In genomic region chr4:124790013-124790412, GRCm38 (mm10) we compare ENCODE assay signal across 21 mouse cellular contexts. TPM values are rescaled to one million over a fixed set of nuclear protein-coding genes. Genes with fewer than 3 reads are reported as not detected.
DNase-seq lines count a peak whose midpoint lies in the region; ATAC-seq and TF ChIP-seq lines count a peak whose summit lies in the region.
"Had no signal": no experiment of that assay in that cellular context is flagged by ENCODE, and none has a peak within 500 bp of the region (broad histone marks: within the 10 kb centered on the region; RNA-seq: fewer than 3 reads in every experiment).

No protein-coding gene starts in this region.

- no peak for TF ChIP-seq POLR2A in liver, adult 2 months (IDR thresholded peaks at IDR 0.05; ENCODE audit: extremely low read depth, insufficient read depth, low read length)

- peak; percentile 21 to 32 for DNase-seq in kidney, adult 8-10 months
- DNase-seq in liver, adult 2 months (ENCODE audit: extremely low read depth, low read depth, low spot score): peak; percentile 91
- no peak for DNase-seq in hindbrain, embryonic 11.5 days (ENCODE audit: low spot score)
- DNase-seq in lung, postnatal 10 days: no peak
- DNase-seq: adrenal gland, postnatal 14 days; cerebellum, adult 11-12 months; cerebellum, adult 9-10 months; cerebellum, postnatal 25 days; gastrocnemius, postnatal 36 days; heart, adult 11 months; heart, postnatal 36 days had no signal

- no peak for ATAC-seq in kidney, embryonic 16.5 days (ENCODE audit: low FRiP score, low TSS enrichment)
- ATAC-seq in liver, embryonic 12.5 days: no peak
- ATAC-seq in intestine, embryonic 15.5 days: peak; percentile 41; the same call in 1 of the 2 replicates
- ATAC-seq in intestine, postnatal 0 days: peak; percentile 84
- no peak for ATAC-seq in hindbrain, embryonic 11.5 days (ENCODE audit: low FRiP score)
- ATAC-seq: activated CD4-positive, CD25-positive, alpha-beta regulatory T cell, adult 4 months; forebrain, embryonic 15.5 days; Patski had no signal

- H3K36me3 ChIP-seq in kidney, embryonic 16.5 days (ENCODE audit: insufficient read depth, low read length): peaks cover 57% of the 10 kb centered on the region
- H3K36me3 ChIP-seq in liver, adult 2 months (ENCODE audit: control insufficient read depth, insufficient read depth, low read length): peaks cover 51% of the 10 kb centered on the region
- peaks cover 98% of the 10 kb centered on the region for H3K36me3 ChIP-seq in liver, embryonic 12.5 days
- H3K36me3 ChIP-seq in intestine, embryonic 15.5 days: peaks cover 43% of the 10 kb centered on the region
- H3K36me3 ChIP-seq in intestine, postnatal 0 days (ENCODE audit: control insufficient read depth, insufficient read depth): peaks cover 85% of the 10 kb centered on the region
- H3K36me3 ChIP-seq in hindbrain, embryonic 11.5 days (ENCODE audit: control insufficient read depth, insufficient read depth, low read length): peaks cover 13% of the 10 kb centered on the region

- H3K9ac ChIP-seq in kidney, embryonic 16.5 days (replicated peaks; ENCODE audit: low read length): no peak overlapping the region
- H3K9ac ChIP-seq in liver, adult 2 months (ENCODE audit: low read depth, low read length): peak overlapping the region; percentile 18; the same call in 1 of the 2 replicates
- no peak overlapping the region for H3K9ac ChIP-seq in liver, embryonic 12.5 days
- H3K9ac ChIP-seq in intestine, embryonic 15.5 days: no peak overlapping the region
- H3K9ac ChIP-seq in intestine, postnatal 0 days (ENCODE audit: low read depth, low read length): no peak overlapping the region
- no peak overlapping the region for H3K9ac ChIP-seq in hindbrain, embryonic 11.5 days (ENCODE audit: low read depth, low read length)
- H3K9ac ChIP-seq: embryonic facial prominence, embryonic 12.5 days; forebrain, embryonic 15.5 days; heart, embryonic 13.5 days had no signal

- WGBS in kidney, embryonic 16.5 days: 77% methylated on average over 4 of the region's 4 CpGs
- WGBS in liver, adult 2 months: 24% methylated on average over 4 of the region's 4 CpGs
- WGBS in liver, embryonic 12.5 days (ENCODE audit: insufficient replicate concordance): 69% methylated on average over 4 of the region's 4 CpGs
- WGBS in intestine, embryonic 15.5 days: 66% methylated on average over 4 of the region's 4 CpGs
- WGBS in intestine, postnatal 0 days: 59% methylated on average over 4 of the region's 4 CpGs
- 84% methylated on average over 4 of the region's 4 CpGs for WGBS in hindbrain, embryonic 11.5 days

- H3K4me2 ChIP-seq in kidney, embryonic 16.5 days (replicated peaks; ENCODE audit: low read depth, low read length): no peak overlapping the region
- H3K4me2 ChIP-seq in liver, embryonic 12.5 days: no peak overlapping the region
- H3K4me2 ChIP-seq in intestine, embryonic 15.5 days (replicated peaks): no peak overlapping the region
- no peak overlapping the region for H3K4me2 ChIP-seq in intestine, postnatal 0 days (replicated peaks; ENCODE audit: low read depth)
- H3K4me2 ChIP-seq in hindbrain, embryonic 11.5 days (replicated peaks; ENCODE audit: low read depth, low read length): no peak overlapping the region
- H3K4me2 ChIP-seq: embryonic facial prominence, embryonic 12.5 days; forebrain, embryonic 15.5 days; heart, embryonic 13.5 days had no signal

- no peaks in the 10 kb centered on the region for H3K9me3 ChIP-seq in kidney, embryonic 16.5 days (ENCODE audit: low read length)
- H3K9me3 ChIP-seq in liver, embryonic 12.5 days (replicated peaks): no peaks in the 10 kb centered on the region
- H3K9me3 ChIP-seq in intestine, embryonic 15.5 days: no peaks in the 10 kb centered on the region
- no peaks in the 10 kb centered on the region for H3K9me3 ChIP-seq in intestine, postnatal 0 days (ENCODE audit: control insufficient read depth)
- no peaks in the 10 kb centered on the region for H3K9me3 ChIP-seq in hindbrain, embryonic 11.5 days (ENCODE audit: control insufficient read depth, low read length)
- H3K9me3 ChIP-seq: embryonic facial prominence, embryonic 12.5 days; forebrain, embryonic 15.5 days; heart, embryonic 13.5 days had no signal

- TF ChIP-seq CTCF in liver, adult 2 months (IDR thresholded peaks at IDR 0.05; ENCODE audit: low read depth, low read length): no peak
- no peak for TF ChIP-seq CTCF in intestine, postnatal 0 days (IDR thresholded peaks at IDR 0.05; ENCODE audit: low read depth)

- H3K4me1 ChIP-seq in kidney, embryonic 16.5 days (ENCODE audit: insufficient read depth, low read length): no peaks in the 10 kb centered on the region
- peaks cover 10% of the 10 kb centered on the region for H3K4me1 ChIP-seq in liver, adult 2 months (ENCODE audit: control insufficient read depth, insufficient read depth, low read length)
- H3K4me1 ChIP-seq in liver, embryonic 12.5 days: no peaks in the 10 kb centered on the region
- H3K4me1 ChIP-seq in intestine, embryonic 15.5 days (replicated peaks): no peaks in the 10 kb centered on the region
- H3K4me1 ChIP-seq in intestine, postnatal 0 days (replicated peaks; ENCODE audit: control insufficient read depth, insufficient read depth, low read length): no peaks in the 10 kb centered on the region
- no peaks in the 10 kb centered on the region for H3K4me1 ChIP-seq in hindbrain, embryonic 11.5 days (replicated peaks; ENCODE audit: control insufficient read depth, insufficient read depth, low read length)
- H3K4me1 ChIP-seq: embryonic facial prominence, embryonic 12.5 days; forebrain, embryonic 15.5 days; heart, embryonic 13.5 days had no signal

- H3K27me3 ChIP-seq in kidney, embryonic 16.5 days (ENCODE audit: insufficient read depth, low read length): no peaks in the 10 kb centered on the region
- no peaks in the 10 kb centered on the region for H3K27me3 ChIP-seq in liver, adult 2 months (ENCODE audit: control insufficient read depth, insufficient read depth, low read length)
- no peaks in the 10 kb centered on the region for H3K27me3 ChIP-seq in liver, embryonic 12.5 days (replicated peaks)
- no peaks in the 10 kb centered on the region for H3K27me3 ChIP-seq in intestine, embryonic 15.5 days (replicated peaks)
- H3K27me3 ChIP-seq in intestine, postnatal 0 days (replicated peaks; ENCODE audit: control insufficient read depth, insufficient read depth, low read length): no peaks in the 10 kb centered on the region
- no peaks in the 10 kb centered on the region for H3K27me3 ChIP-seq in hindbrain, embryonic 11.5 days (ENCODE audit: control insufficient read depth, insufficient read depth, low read length)
- H3K27me3 ChIP-seq: CH12.LX; embryonic facial prominence, embryonic 12.5 days; forebrain, embryonic 15.5 days; heart, embryonic 13.5 days; Patski had no signal

- no peaks in the 10 kb centered on the region; the same call in 1 of the 2 replicates for H3K79me2 ChIP-seq in liver, adult 2 months (ENCODE audit: control insufficient read depth, insufficient read depth, low read length)

- H3K27ac ChIP-seq in kidney, embryonic 16.5 days (ENCODE audit: low read length): no peak overlapping the region
- peak overlapping the region; percentile 86 for H3K27ac ChIP-seq in liver, adult 2 months (replicated peaks; ENCODE audit: insufficient read depth, low read depth, low read length)
- no peak overlapping the region for H3K27ac ChIP-seq in liver, embryonic 12.5 days
- H3K27ac ChIP-seq in intestine, embryonic 15.5 days: no peak overlapping the region
- peak overlapping the region; percentile 73 for H3K27ac ChIP-seq in intestine, postnatal 0 days (ENCODE audit: low read depth, low read length)
- no peak overlapping the region for H3K27ac ChIP-seq in hindbrain, embryonic 11.5 days (ENCODE audit: low read depth, low read length)
- H3K27ac ChIP-seq: embryonic facial prominence, embryonic 12.5 days; forebrain, embryonic 15.5 days; heart, embryonic 13.5 days had no signal

- H3K4me3 ChIP-seq in kidney, embryonic 16.5 days (ENCODE audit: low read length): no peak overlapping the region
- H3K4me3 ChIP-seq in liver, adult 2 months (ENCODE audit: insufficient read depth, low read depth, low read length): no peak overlapping the region
- H3K4me3 ChIP-seq in liver, embryonic 12.5 days: no peak overlapping the region
- no peak overlapping the region for H3K4me3 ChIP-seq in intestine, embryonic 15.5 days (replicated peaks)
- no peak overlapping the region for H3K4me3 ChIP-seq in intestine, postnatal 0 days (ENCODE audit: low read depth, low read length)
- no peak overlapping the region for H3K4me3 ChIP-seq in hindbrain, embryonic 11.5 days (ENCODE audit: low read depth, low read length)
- H3K4me3 ChIP-seq: embryonic facial prominence, embryonic 12.5 days; forebrain, embryonic 15.5 days; heart, embryonic 13.5 days had no signal

RNA-seq across cellular contexts. Expression of gene Mtf1, which starts 11.9 kb away (rescaled TPM):
- polyA plus RNA-seq in kidney, embryonic 16.5 days (2015; fragmentation: Nextera tagmentation; extraction: Ambion mirVana): 13.4 and 14.0 TPM in 2 replicates
- 4.3 and 5.5 TPM in 2 replicates for total RNA-seq in liver, adult 2 months (2014; rRNA removed)
- polyA plus RNA-seq in liver, adult 2 months (2012; rRNA removed): 5.1 and 6.0 TPM in 2 replicates
- 16.3 and 16.6 TPM in 2 replicates for polyA plus RNA-seq in liver, embryonic 12.5 days (2016; fragmentation: Nextera tagmentation; extraction: Ambion mirVana)
- polyA plus RNA-seq in intestine, embryonic 15.5 days (2015; fragmentation: Nextera tagmentation; extraction: Ambion mirVana): 13.6 TPM in 2 replicates
- polyA plus RNA-seq in intestine, postnatal 0 days (2015; fragmentation: Nextera tagmentation; extraction: Ambion mirVana): 10.4 and 11.5 TPM in 2 replicates
- 15.1 and 15.9 TPM in 2 replicates for polyA plus RNA-seq in hindbrain, embryonic 11.5 days (2014; fragmentation: Nextera tagmentation; extraction: Ambion mirVana)

RNA-seq across cellular contexts. Expression of gene Inpp5b, which starts 48.4 kb away (rescaled TPM):
- polyA plus RNA-seq in kidney, embryonic 16.5 days (2015; fragmentation: Nextera tagmentation; extraction: Ambion mirVana): 34.7 and 35.0 TPM in 2 replicates
- 15.3 and 15.8 TPM in 2 replicates for total RNA-seq in liver, adult 2 months (2014; rRNA removed)
- polyA plus RNA-seq in liver, adult 2 months (2012; rRNA removed): 24.1 and 25.7 TPM in 2 replicates
- 49.7 and 50.3 TPM in 2 replicates for polyA plus RNA-seq in liver, embryonic 12.5 days (2016; fragmentation: Nextera tagmentation; extraction: Ambion mirVana)
- 24.4 and 28.7 TPM in 2 replicates for polyA plus RNA-seq in intestine, embryonic 15.5 days (2015; fragmentation: Nextera tagmentation; extraction: Ambion mirVana)
- 22.4 and 23.0 TPM in 2 replicates for polyA plus RNA-seq in intestine, postnatal 0 days (2015; fragmentation: Nextera tagmentation; extraction: Ambion mirVana)
- polyA plus RNA-seq in hindbrain, embryonic 11.5 days (2014; fragmentation: Nextera tagmentation; extraction: Ambion mirVana): 24.9 and 32.3 TPM in 2 replicates

Comparison
In these comparisons a context has a peak if more than half of its experiments do, and no peak if none do; other contexts are left out.
1. H3K27ac ChIP-seq: peak in liver, adult 2 months (single experiment) and intestine, postnatal 0 days (single experiment); none in kidney, embryonic 16.5 days (single experiment), liver, embryonic 12.5 days (single experiment), intestine, embryonic 15.5 days (single experiment) and hindbrain, embryonic 11.5 days (single experiment).
2. DNase-seq: peak in kidney, adult 8-10 months (2 of 2) and liver, adult 2 months (single experiment); none in hindbrain, embryonic 11.5 days (single experiment) and lung, postnatal 10 days (single experiment).
3. ATAC-seq: peak in intestine, embryonic 15.5 days (single experiment) and intestine, postnatal 0 days (single experiment); none in kidney, embryonic 16.5 days (single experiment), liver, embryonic 12.5 days (single experiment) and hindbrain, embryonic 11.5 days (single experiment).